Mouse (Mus musculus) ES-E14 (cell line): ENCODE results near the gene Prrc2a. TPM values are rescaled to one million over a fixed set of nuclear protein-coding genes. Genes with fewer than 3 reads are reported as not detected.

Experiments
- DNase-seq: peaks from one replicate; pipeline ENCODE4 v3.0.0-alpha.2; 2013; ENCODE audit warnings: low read depth, low spot score
- H3K27ac ChIP-seq: 2 replicates; pipeline ENCODE4 v1.5.1; 2012; ENCODE audit warnings: low read depth, mild to moderate bottlenecking, low read length, moderate library complexity, mixed read lengths; ENCODE audit not compliant: poor library complexity, insufficient read depth, severe bottlenecking
- H3K36me3 ChIP-seq: 2 replicates; pipeline ENCODE4 v1.6.1; 2012; ENCODE audit warnings: mild to moderate bottlenecking, low read length, moderate library complexity, mixed read lengths; ENCODE audit not compliant: control insufficient read depth, poor library complexity, insufficient read depth, severe bottlenecking
- H3K4me1 ChIP-seq, 2 experiments: fragments of 150-350 bp in 1 of 2; sonication (generic) in 1 of 2; 2 replicates each; pipeline ENCODE4 v1.6.1; 2012; ENCODE audit warnings: low read length in 2 of 2, mild to moderate bottlenecking in 1 of 2, mixed read lengths in 1 of 2; ENCODE audit not compliant: control insufficient read depth in 2 of 2, insufficient read depth in 2 of 2, poor library complexity in 1 of 2
- H3K4me3 ChIP-seq, 2 experiments: fragments of 150-350 bp in 1 of 2; sonication (generic) in 1 of 2; 2 replicates each; pipeline ENCODE4 v1.5.1; 2012; ENCODE audit warnings: low read length in 2 of 2, low read depth in 1 of 2, mild to moderate bottlenecking in 1 of 2, mixed read lengths in 1 of 2; ENCODE audit not compliant: insufficient read depth in 1 of 2, poor library complexity in 1 of 2, severe bottlenecking in 1 of 2
- H3K9ac ChIP-seq: 2 replicates; pipeline ENCODE4 v1.6.1; 2012; ENCODE audit warnings: low read depth, mild to moderate bottlenecking, low read length, mixed read lengths; ENCODE audit not compliant: poor library complexity, insufficient read depth, severe bottlenecking
- H3K9me3 ChIP-seq: fragments of 150-350 bp; sonication (generic); 2 replicates; pipeline ENCODE4 v1.6.1; 2012; ENCODE audit warnings: low read depth, mild to moderate bottlenecking, low read length; ENCODE audit not compliant: control insufficient read depth, insufficient read depth
- CHD2 ChIP-seq: IDR thresholded peaks from 2 replicates; pipeline ENCODE4 v1.6.1; 2014; ENCODE audit warnings: mild to moderate bottlenecking, low read depth, low read length, inconsistent platforms
- HCFC1 ChIP-seq: IDR thresholded peaks from 2 replicates; pipeline ENCODE4 v1.6.1; 2012; ENCODE audit warnings: low read length, inconsistent platforms, borderline replicate concordance; ENCODE audit not compliant: insufficient read depth
- MAFK ChIP-seq: IDR thresholded peaks from 2 replicates; pipeline ENCODE4 v1.6.1; 2014; ENCODE audit warnings: mild to moderate bottlenecking, low read depth, low read length, inconsistent platforms; ENCODE audit not compliant: insufficient read depth
- ZC3H11A ChIP-seq: IDR thresholded peaks from 2 replicates; pipeline ENCODE4 v1.6.1; 2012; ENCODE audit warnings: low read depth, mild to moderate bottlenecking, inconsistent platforms, low read length, borderline replicate concordance
- ZNF384 ChIP-seq: IDR thresholded peaks from 2 replicates; pipeline ENCODE4 v1.6.1; 2012; ENCODE audit warnings: low read depth, low read length, inconsistent platforms
- in situ Hi-C, 2 experiments: fragments of 600-800 bp; cut with MboI; formaldehyde crosslinking; loops; one replicate each; pipeline ENCODE4 v1.15.1; 2025; ENCODE audit warnings: low sequenced_read_pairs in 2 of 2, inconsistent platforms in 1 of 2; ENCODE audit not compliant: unreplicated experiment in 2 of 2
- total RNA-seq: library from RNA; depleted of rRNA; stranded (reverse); fragments of 300-350 nt; gene quantifications from 2 replicates; pipeline ENCODE4 v1.2.3, GENCODE M21; 2012

Gene Prrc2a
- total RNA-seq, 1 experiment = 161 TPM

DNA sequence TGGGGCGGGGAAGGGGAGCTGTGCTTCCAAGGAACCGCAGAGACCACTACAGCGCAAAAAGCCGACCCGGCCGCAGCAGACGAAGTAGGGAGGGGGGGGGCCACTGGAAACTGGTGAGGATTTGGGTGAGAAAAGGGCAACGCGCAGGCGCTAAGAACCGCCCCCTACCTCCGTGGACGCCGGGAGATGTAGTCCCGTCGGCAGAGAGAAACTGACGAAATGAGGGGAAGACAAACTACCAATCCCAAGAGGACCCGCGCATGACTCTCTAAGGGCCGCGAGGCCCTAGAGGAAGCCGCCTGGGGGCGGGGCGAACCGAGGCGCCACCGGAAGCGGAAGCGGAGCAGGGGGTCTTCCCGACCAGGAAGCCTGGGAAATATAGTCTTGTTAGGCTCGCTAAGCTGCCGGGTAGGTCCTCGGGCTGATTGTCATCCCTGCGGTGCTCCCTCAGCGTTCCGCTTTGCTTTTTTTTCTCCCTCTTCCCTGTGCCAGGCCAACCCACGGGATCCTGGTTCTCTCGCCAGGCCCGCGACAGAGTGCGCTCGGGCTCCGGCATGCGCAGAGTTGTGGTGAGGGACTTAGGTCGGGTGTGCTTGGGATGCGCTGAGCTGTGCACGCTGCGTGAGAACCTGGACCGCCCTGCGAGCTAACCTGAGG, 43.4 kb downstream of the Prrc2a start, which contains the start of gene Gpank1:
TSS of gene Gpank1 (plus strand) at position 313 of the 657 bp plus-strand sequence.
- Histone ChIP-seq H3K9ac (peak within 1 kb of the TSS; percentile 97), H3K27ac (peak within 1 kb of the TSS; percentile 74), H3K9me3 (no peaks in the 10 kb centered on the region), H3K4me3 (peak within 1 kb of the TSS; percentile 92 to 98), H3K4me1 (peaks cover 0 to 7% of the 10 kb centered on the region in 2 experiments; a peak in 2 of 4 replicates), H3K36me3 (peaks cover 30% of the 10 kb centered on the region)
- peak; percentile 95 for DNase-seq
- in situ Hi-C loops = loop anchor here in 1 of 2 experiments (25.0 kb wide), 1 partner anchor 109 kb away; the partner anchor contains the start of genes Vars and Vwa7
- TF ChIP-seq HCFC1 = peak; percentile 98
- peak; percentile 45; the same call in 1 of the 2 replicates for TF ChIP-seq ZNF384
- TF ChIP-seq MAFK = no peak
- no peak for TF ChIP-seq ZC3H11A
- peak; percentile 81 for TF ChIP-seq CHD2

DNA sequence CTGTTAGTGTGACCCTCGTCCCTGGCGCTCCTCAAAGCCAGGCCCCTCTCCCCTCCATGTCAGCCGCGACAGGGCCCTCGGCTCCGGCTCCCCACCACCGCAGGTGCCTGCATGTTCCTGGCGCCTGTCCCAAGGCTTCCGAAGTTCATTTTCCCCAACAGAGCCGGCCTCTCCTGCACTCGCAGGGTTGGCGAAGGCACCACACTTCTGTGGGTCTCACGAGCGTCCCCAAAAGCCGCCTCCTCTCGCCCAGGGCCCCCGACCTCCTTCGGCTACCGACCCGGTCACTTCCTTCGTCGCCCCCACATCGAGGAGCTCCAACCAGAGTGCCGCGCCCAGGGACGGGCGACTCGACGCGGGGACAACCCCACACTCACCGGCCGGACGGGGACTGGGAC, 44.0 kb downstream of the Prrc2a start:
- Histone ChIP-seq H3K9me3 (no peaks in the 10 kb centered on the region), H3K9ac (peak overlapping the region; percentile 97), H3K4me1 (peaks cover 0 to 7% of the 10 kb centered on the region in 2 experiments; a peak in 2 of 4 replicates), H3K4me3 (peak overlapping the region; percentile 92 to 98), H3K36me3 (peaks cover 35% of the 10 kb centered on the region), H3K27ac (peak overlapping the region; percentile 24)
- in situ Hi-C loops = loop anchor here in 1 of 2 experiments (25.0 kb wide), 1 partner anchor 108 kb away; the partner anchor contains the start of genes Vars and Vwa7
- TF ChIP-seq ZC3H11A = no peak
- TF ChIP-seq HCFC1 = no peak
- no peak for TF ChIP-seq MAFK
- no peak for TF ChIP-seq ZNF384
- no peak for TF ChIP-seq CHD2
- no peak for DNase-seq

GRCm38 (mm10) chr17:35115046-35116019, 49.4 kb downstream of the Prrc2a start, which contains the start of gene Ly6g5b:
Ly6g5b (minus strand) TSS chr17:35115428.
- H3K9me3 ChIP-seq = no peaks in the 10 kb centered on the region
- H3K27ac ChIP-seq = no peak within 1 kb of the TSS
- H3K9ac ChIP-seq = no peak within 1 kb of the TSS
- no peak for TF ChIP-seq HCFC1
- TF ChIP-seq CHD2 = no peak
- no peak for TF ChIP-seq ZC3H11A
- no peak for DNase-seq
- in situ Hi-C loops = loop anchor here in 1 of 2 experiments (25.0 kb wide), 1 partner anchor 103 kb away; the partner anchor contains the start of genes Vars and Vwa7
- H3K36me3 ChIP-seq = peaks cover 32% of the 10 kb centered on the region
- no peak within 1 kb of the TSS for H3K4me3 ChIP-seq
- H3K4me1 ChIP-seq = peaks cover 0 to 3% of the 10 kb centered on the region in 2 experiments; a peak in 2 of 4 replicates

- H3K4me1 ChIP-seq = no peaks in the 10 kb centered on the region; a peak in 1 of 4 replicates
- no peak for DNase-seq
- H3K27ac ChIP-seq = no peak overlapping the region
- TF ChIP-seq ZC3H11A (no peak), HCFC1 (no peak), ZNF384 (no peak), MAFK (no peak), CHD2 (no peak)
- peaks cover 14% of the 10 kb centered on the region for H3K36me3 ChIP-seq
- H3K4me3 ChIP-seq = no peak overlapping the region
- no peak overlapping the region for H3K9ac ChIP-seq
- H3K9me3 ChIP-seq = no peaks in the 10 kb centered on the region
- in situ Hi-C loops = loop anchor here in 1 of 2 experiments (25.0 kb wide), 1 partner anchor 99 kb away; the partner anchor contains the start of genes Vars and Vwa7
Measured at GRCm38 (mm10) chr17:35111774-35112173, 52.9 kb downstream of the Prrc2a start.
